Comparison of ENCODE assay signal across 14 mouse cellular contexts in genomic region chr19:43511621-43512620, GRCm38 (mm10). TPM values are rescaled to one million over a fixed set of nuclear protein-coding genes. Genes with fewer than 3 reads are reported as not detected.
DNase-seq lines count a peak whose midpoint lies in the region; ATAC-seq lines count a peak whose summit lies in the region.
"Had no signal": no experiment of that assay in that cellular context is flagged by ENCODE, and none has a peak within 500 bp of the region (broad histone marks: within the 10 kb centered on the region; RNA-seq: fewer than 3 reads in every experiment).

No protein-coding gene starts in this region.

- H3K4me2 ChIP-seq in kidney, embryonic 14.5 days (replicated peaks; ENCODE audit: low read depth, low read length), result no peak overlapping the region
- H3K4me2 ChIP-seq: lung, embryonic 14.5 days; neural tube, embryonic 12.5 days had no signal

- no peak for ATAC-seq in kidney, embryonic 14.5 days (ENCODE audit: low FRiP score, low TSS enrichment)
- ATAC-seq in megakaryocyte, adult 5-6 weeks (ENCODE audit: poor library complexity, severe bottlenecking), result peak; percentile 82

- H3K4me3 ChIP-seq in kidney, embryonic 14.5 days (ENCODE audit: low read length), result no peak overlapping the region
- H3K4me3 ChIP-seq in brown adipose tissue, adult 24 weeks (ENCODE audit: insufficient read depth, low read depth, low read length), result no peak overlapping the region
- H3K4me3 ChIP-seq: embryonic facial prominence, embryonic 10.5 days; neural tube, embryonic 12.5 days had no signal

- H3K9ac ChIP-seq in kidney, embryonic 14.5 days (ENCODE audit: low read depth, low read length), result no peak overlapping the region
- H3K9ac ChIP-seq: lung, embryonic 14.5 days; neural tube, embryonic 12.5 days had no signal

- H3K27ac ChIP-seq in kidney, embryonic 14.5 days (ENCODE audit: low read depth, low read length), result no peak overlapping the region
- H3K27ac ChIP-seq in brown adipose tissue, adult 24 weeks (replicated peaks; ENCODE audit: low read depth, low read length), result peak overlapping the region; percentile 84
- H3K27ac ChIP-seq: embryonic facial prominence, embryonic 10.5 days; neural tube, embryonic 12.5 days had no signal

- H3K36me3 ChIP-seq in kidney, embryonic 14.5 days (ENCODE audit: control insufficient read depth, insufficient read depth, low read length), result peaks cover 28% of the 10 kb centered on the region

- H3K4me1 ChIP-seq in kidney, embryonic 14.5 days (ENCODE audit: control insufficient read depth, insufficient read depth, low read length), result 0 out of 2 replicates have a peak, but pooled peaks cover 3% of the 10 kb centered on the region
- H3K4me1 ChIP-seq in brown adipose tissue, adult 24 weeks (ENCODE audit: control insufficient read depth, insufficient read depth, insufficient read length, low read length), result no peaks in the 10 kb centered on the region
- H3K4me1 ChIP-seq: embryonic facial prominence, embryonic 10.5 days; neural tube, embryonic 12.5 days had no signal

- DNase-seq in kidney, adult 11 months, result peak; percentile 62
- DNase-seq in ZHBTc4 (ENCODE audit: low read depth, low spot score), result peak; percentile 76
- no peak for DNase-seq in thymus, postnatal 0 days (ENCODE audit: low spot score)
- no peak for DNase-seq in urinary bladder, postnatal 4 days (ENCODE audit: low spot score in 2 of 2)
- DNase-seq in testis, postnatal 10 days (ENCODE audit: low spot score), result no peak
- DNase-seq: heart, postnatal 10 days; layer of hippocampus, postnatal 36 days; lung, embryonic 14.5 days; spleen, adult 18-20 months had no signal

- H3K9me3 ChIP-seq in kidney, embryonic 14.5 days (ENCODE audit: control insufficient read depth, low read length), result no peaks in the 10 kb centered on the region
- H3K9me3 ChIP-seq: embryonic facial prominence, embryonic 10.5 days; neural tube, embryonic 12.5 days had no signal

- WGBS in kidney, embryonic 14.5 days, result 63% methylated on average over 22 of the region's 22 CpGs

- no peaks in the 10 kb centered on the region for H3K27me3 ChIP-seq in kidney, embryonic 14.5 days (ENCODE audit: control insufficient read depth, insufficient read depth, low read length)
- H3K27me3 ChIP-seq: neural tube, embryonic 12.5 days had no signal

RNA-seq across cellular contexts. Expression of gene Got1, which starts 12.5 kb away (rescaled TPM):
- 38.0 and 43.4 TPM in 2 replicates for polyA plus RNA-seq in kidney, embryonic 14.5 days (2014; fragmentation: Nextera tagmentation; extraction: Ambion mirVana)
- 21.7 and 26.5 TPM in 2 replicates for polyA plus RNA-seq in brown adipose tissue, adult 24 weeks (2012; ENCODE audit: insufficient read depth, insufficient read length, missing spikeins)
- total RNA-seq in megakaryocyte, adult 5-6 weeks (2015), result 7.5 and 9.0 TPM in 2 replicates
- 4.1 and 5.0 TPM in 2 replicates for total RNA-seq in megakaryocyte, adult 5-6 weeks (2017)
- 62.8 and 63.2 TPM in 2 replicates for polyA plus RNA-seq in thymus, postnatal 0 days (2015; fragmentation: Nextera tagmentation; extraction: Ambion mirVana)

Comparison
In these comparisons a context has a peak if more than half of its experiments do, and no peak if none do; other contexts are left out.
1. DNase-seq: peak in kidney, adult 11 months (single experiment) and ZHBTc4 (single experiment); none in thymus, postnatal 0 days (single experiment), urinary bladder, postnatal 4 days (0 of 2) and testis, postnatal 10 days (single experiment).